Mouse (Mus musculus): Measurements from ENCODE around the gene Nr2f1.

GRCm38 (mm10) chr13:78210029-78210747, 10.6 kb upstream of the Nr2f1 start:
- no peak for TF ChIP-seq CTCF (IDR thresholded peaks at IDR 0.05; ENCODE audit: control insufficient read depth, insufficient read depth, insufficient read length)
- TF ChIP-seq MAX (IDR thresholded peaks at IDR 0.05) = no peak
- TF ChIP-seq USF1 (IDR thresholded peaks at IDR 0.05; ENCODE audit: low read depth) = no peak
- no peak for TF ChIP-seq CEBPB (IDR thresholded peaks at IDR 0.05; ENCODE audit: low read depth)
- no peak for TF ChIP-seq MYOG (IDR thresholded peaks at IDR 0.05; ENCODE audit: control insufficient read depth, extremely low read depth, insufficient read length)
- TF ChIP-seq MYOD1 (IDR thresholded peaks at IDR 0.05; ENCODE audit: control insufficient read depth, insufficient read length, low read depth) = no peak
